Mouse (Mus musculus) CH12.LX (cell line): ENCODE data around the gene Phc3.

ENCODE experiments used
- CTCF ChIP-seq, 2 experiments: IDR thresholded peaks in 1 of 2; conservative IDR thresholded peaks in 1 of 2; 2 replicates each; pipeline ENCODE4 v1.5.1; 2011 to 2012; ENCODE audit warnings: low read depth in 2 of 2, low read length in 2 of 2, improper control_type of control experiment in 1 of 2, inconsistent platforms in 1 of 2, mild to moderate bottlenecking in 1 of 2, moderate library complexity in 1 of 2
- EP300 ChIP-seq: IDR thresholded peaks from 2 replicates; pipeline ENCODE4 v1.6.1; 2011; ENCODE audit warnings: low read length, improper control_type of control experiment

DNA sequence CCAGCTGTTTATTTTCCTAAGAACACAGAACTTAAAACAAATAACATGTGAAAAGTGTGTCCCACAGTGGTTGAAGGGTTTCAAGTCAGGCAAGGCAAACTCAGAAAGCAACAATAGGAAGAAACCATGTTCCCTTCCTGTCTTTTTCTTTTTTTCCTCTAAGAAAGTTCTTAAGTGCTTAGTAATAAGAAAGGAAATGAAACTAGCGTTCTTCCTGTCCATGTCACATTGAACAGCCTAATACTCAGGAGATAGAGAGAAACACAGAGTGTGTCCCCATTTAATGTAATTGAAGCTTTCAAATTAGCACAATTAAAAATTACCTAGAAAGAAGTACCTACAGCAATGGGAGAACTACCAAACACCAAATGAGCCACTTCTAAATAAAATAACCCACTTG lies 64.6 kb downstream of the Phc3 start:
- TF ChIP-seq CTCF (conservative IDR thresholded peaks at IDR 0.05 in 1 of 2, IDR thresholded peaks at IDR 0.05 in 1 of 2; ENCODE audit: low read depth in 2 of 2, low read length in 2 of 2) (no peak), EP300 (no peak)
